Mouse (Mus musculus): Measurements from ENCODE around the gene Mfsd14a. TPM values are rescaled to one million over a fixed set of nuclear protein-coding genes. Genes with fewer than 3 reads are reported as not detected.

Gene Mfsd14a
- polyA plus RNA-seq, 1 experiment from 2014 or later: 87.3 TPM

- H3K4me2 ChIP-seq (replicated peaks): no peak overlapping the region
- no peaks in the 10 kb centered on the region for H3K9me3 ChIP-seq
- ATAC-seq: no peak
- no peaks in the 10 kb centered on the region for H3K4me1 ChIP-seq (replicated peaks)
- no peak overlapping the region for H3K4me3 ChIP-seq (replicated peaks)
- no peak overlapping the region for H3K9ac ChIP-seq
- 89% methylated on average over 1 of the region's 1 CpGs for WGBS
- H3K27me3 ChIP-seq (replicated peaks): no peaks in the 10 kb centered on the region
- no peak overlapping the region for H3K27ac ChIP-seq
- H3K36me3 ChIP-seq: peaks cover 28% of the 10 kb centered on the region
Observed at GRCm38 (mm10) chr3:116646387-116646786, 16.1 kb downstream of the Mfsd14a start.

DNA sequence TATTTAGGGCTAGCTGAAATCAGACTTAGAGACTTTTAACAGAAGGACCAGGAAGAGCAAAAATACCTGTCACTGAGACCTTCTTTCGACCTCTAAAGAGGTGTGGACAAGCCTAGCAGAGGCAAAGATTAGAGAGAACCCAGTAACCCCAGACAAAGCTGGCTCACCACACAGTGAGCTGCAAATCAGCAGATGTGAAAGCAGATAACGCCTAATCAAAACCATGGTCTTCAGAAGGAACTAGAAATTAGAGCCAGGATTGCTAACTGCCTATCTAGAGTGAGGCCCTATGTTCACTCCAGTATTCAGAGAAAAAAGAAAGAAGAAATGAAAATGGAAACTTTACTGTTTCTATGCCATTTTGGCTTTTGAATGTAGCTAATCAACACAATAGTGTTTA, 20.1 kb downstream of the Mfsd14a start:
- peaks cover 42% of the 10 kb centered on the region for H3K36me3 ChIP-seq
- no peaks in the 10 kb centered on the region for H3K9me3 ChIP-seq
- H3K4me1 ChIP-seq (replicated peaks): no peaks in the 10 kb centered on the region
- H3K27ac ChIP-seq: no peak overlapping the region
- ATAC-seq: no peak
- 89% methylated on average over 2 of the region's 2 CpGs for WGBS
- no peak overlapping the region for H3K4me2 ChIP-seq (replicated peaks)
- H3K4me3 ChIP-seq (replicated peaks): no peak overlapping the region
- no peaks in the 10 kb centered on the region for H3K27me3 ChIP-seq (replicated peaks)
- H3K9ac ChIP-seq: no peak overlapping the region

- H3K4me3 ChIP-seq (replicated peaks): no peak overlapping the region
Observed at GRCm38 (mm10) chr3:116641811-116642371, 20.6 kb downstream of the Mfsd14a start.

DNA sequence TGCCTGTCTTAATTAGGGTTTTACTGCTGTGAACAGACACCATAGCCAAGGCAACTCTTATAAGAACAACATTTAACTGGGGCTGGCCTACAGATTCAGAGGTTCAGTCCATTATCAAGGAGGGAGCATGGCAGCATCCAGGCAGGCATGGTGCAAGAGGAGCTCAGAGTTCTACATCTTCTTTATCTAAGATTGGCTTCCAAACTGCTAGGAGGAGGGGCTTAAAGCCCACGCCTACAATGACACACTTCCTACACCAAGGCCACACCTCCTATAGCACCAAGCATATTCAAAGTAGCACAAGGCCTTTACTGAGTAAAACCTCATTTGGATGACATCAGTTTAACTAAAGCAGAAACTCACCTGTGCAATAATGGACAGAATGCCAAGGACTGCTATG, 22.5 kb downstream of the Mfsd14a start:
- WGBS: 82% methylated on average over 1 of the region's 1 CpGs
- Histone ChIP-seq H3K9me3 (no peaks in the 10 kb centered on the region), H3K4me2 (replicated peaks) (no peak overlapping the region), H3K4me1 (replicated peaks) (no peaks in the 10 kb centered on the region), H3K27ac (no peak overlapping the region), H3K27me3 (replicated peaks) (no peaks in the 10 kb centered on the region), H3K36me3 (peaks cover 31% of the 10 kb centered on the region), H3K4me3 (replicated peaks) (no peak overlapping the region), H3K9ac (no peak overlapping the region)
- no peak for ATAC-seq

More at GRCm38 (mm10) chr3:116641811-116642371, 20.6 kb downstream of the Mfsd14a start:
- no peaks in the 10 kb centered on the region for H3K4me1 ChIP-seq (replicated peaks)
- ATAC-seq: no peak
- peaks cover 41% of the 10 kb centered on the region for H3K36me3 ChIP-seq
- H3K9me3 ChIP-seq: no peaks in the 10 kb centered on the region
- H3K9ac ChIP-seq: no peak overlapping the region
- no peak overlapping the region for H3K4me2 ChIP-seq (replicated peaks)
- H3K27ac ChIP-seq: no peak overlapping the region
- 89% methylated on average over 6 of the region's 6 CpGs for WGBS
- H3K27me3 ChIP-seq (replicated peaks): no peaks in the 10 kb centered on the region

DNA sequence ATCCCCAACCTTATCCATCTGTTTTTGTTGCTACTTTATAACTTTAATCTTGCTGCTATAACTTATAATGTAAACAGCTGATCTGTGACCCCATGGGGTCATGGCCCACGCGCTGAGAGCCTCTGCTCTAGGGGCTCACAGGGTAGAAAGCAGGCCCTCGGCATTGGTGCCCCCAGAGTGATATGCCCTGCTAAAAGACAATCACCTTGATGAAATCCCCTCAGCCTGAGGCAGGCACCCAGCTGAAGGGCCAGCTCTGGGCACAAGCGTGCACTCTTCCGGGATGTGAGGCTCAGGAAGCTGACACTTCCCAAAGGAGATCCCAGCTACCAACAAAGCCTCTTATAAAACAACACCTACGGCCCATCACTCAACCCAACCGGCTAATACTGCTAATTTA, 23.9 kb downstream of the Mfsd14a start:
- H3K36me3 ChIP-seq: peaks cover 28% of the 10 kb centered on the region

GRCm38 (mm10) chr3:116637693-116638476, 24.6 kb downstream of the Mfsd14a start:
- Histone ChIP-seq H3K4me3 (replicated peaks) (no peak overlapping the region), H3K9ac (no peak overlapping the region), H3K9me3 (no peaks in the 10 kb centered on the region), H3K36me3 (peaks cover 28% of the 10 kb centered on the region), H3K27me3 (replicated peaks) (no peaks in the 10 kb centered on the region), H3K4me1 (replicated peaks) (no peaks in the 10 kb centered on the region), H3K27ac (no peak overlapping the region), H3K4me2 (replicated peaks) (no peak overlapping the region)
- 75% methylated on average over 9 of the region's 9 CpGs for WGBS
- peak; percentile 78 for ATAC-seq

More for the DNA sequence above, 23.9 kb downstream of the Mfsd14a start:
- Histone ChIP-seq H3K9me3 (no peaks in the 10 kb centered on the region), H3K27me3 (replicated peaks) (no peaks in the 10 kb centered on the region), H3K9ac (no peak overlapping the region), H3K4me1 (replicated peaks) (no peaks in the 10 kb centered on the region), H3K4me3 (replicated peaks) (no peak overlapping the region), H3K27ac (no peak overlapping the region), H3K4me2 (replicated peaks) (no peak overlapping the region)
- ATAC-seq: no peak
- 85% methylated on average over 7 of the region's 7 CpGs for WGBS

DNA sequence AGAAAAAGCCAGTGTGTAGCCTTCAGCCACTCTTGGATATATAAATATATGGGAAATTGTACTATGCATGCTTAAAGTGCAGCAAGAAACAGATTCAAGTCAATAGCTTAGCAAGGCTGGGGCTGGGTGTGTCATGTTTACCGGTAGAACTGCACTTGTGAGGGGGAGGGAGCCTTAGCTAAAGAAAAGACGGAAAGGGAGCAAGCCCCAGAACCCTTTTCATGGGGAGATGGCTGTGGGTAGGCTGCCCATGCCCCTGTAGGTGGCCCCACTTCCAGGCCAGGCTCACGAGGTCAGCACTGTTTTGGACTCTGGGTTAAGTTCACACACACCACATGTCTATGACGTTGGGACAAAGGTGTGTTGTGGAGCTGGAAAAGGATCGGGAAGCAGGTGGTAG, 26.7 kb downstream of the Mfsd14a start:
- H3K9ac ChIP-seq: no peak overlapping the region
- H3K27ac ChIP-seq: no peak overlapping the region
- H3K9me3 ChIP-seq: no peaks in the 10 kb centered on the region
- no peaks in the 10 kb centered on the region for H3K4me1 ChIP-seq (replicated peaks)
- no peaks in the 10 kb centered on the region for H3K27me3 ChIP-seq (replicated peaks)
- H3K4me2 ChIP-seq (replicated peaks): no peak overlapping the region
- H3K4me3 ChIP-seq (replicated peaks): no peak overlapping the region
- peaks cover 18% of the 10 kb centered on the region for H3K36me3 ChIP-seq
- no peak for ATAC-seq
- WGBS: 64% methylated on average over 5 of the region's 5 CpGs

DNA sequence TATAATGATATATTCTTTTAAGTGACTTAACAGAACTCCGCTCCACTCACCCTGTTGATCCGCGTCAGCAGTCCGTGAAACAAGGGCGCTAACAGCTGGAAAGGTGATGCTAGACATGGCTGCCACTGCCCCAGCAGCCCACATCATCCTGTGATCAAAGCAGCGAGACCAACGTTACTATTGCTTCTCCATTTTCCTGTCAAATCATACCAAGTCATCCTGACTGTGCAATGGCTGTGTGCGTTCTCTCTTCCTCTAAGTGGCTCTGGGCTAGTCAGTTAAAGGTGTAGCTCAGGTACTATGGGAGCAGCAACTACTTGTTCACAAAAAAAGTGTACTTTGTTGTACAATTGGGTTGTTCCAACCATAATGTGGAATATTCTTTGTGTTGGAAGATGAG, 27.6 kb downstream of the Mfsd14a start:
- WGBS: 92% methylated on average over 8 of the region's 8 CpGs
- H3K27me3 ChIP-seq (replicated peaks): no peaks in the 10 kb centered on the region
- H3K4me3 ChIP-seq (replicated peaks): no peak overlapping the region
- no peak for ATAC-seq
- no peak overlapping the region for H3K9ac ChIP-seq
- H3K36me3 ChIP-seq: peaks cover 13% of the 10 kb centered on the region
- no peak overlapping the region for H3K27ac ChIP-seq
- H3K4me1 ChIP-seq (replicated peaks): no peaks in the 10 kb centered on the region
- no peak overlapping the region for H3K4me2 ChIP-seq (replicated peaks)
- H3K9me3 ChIP-seq: no peaks in the 10 kb centered on the region

DNA sequence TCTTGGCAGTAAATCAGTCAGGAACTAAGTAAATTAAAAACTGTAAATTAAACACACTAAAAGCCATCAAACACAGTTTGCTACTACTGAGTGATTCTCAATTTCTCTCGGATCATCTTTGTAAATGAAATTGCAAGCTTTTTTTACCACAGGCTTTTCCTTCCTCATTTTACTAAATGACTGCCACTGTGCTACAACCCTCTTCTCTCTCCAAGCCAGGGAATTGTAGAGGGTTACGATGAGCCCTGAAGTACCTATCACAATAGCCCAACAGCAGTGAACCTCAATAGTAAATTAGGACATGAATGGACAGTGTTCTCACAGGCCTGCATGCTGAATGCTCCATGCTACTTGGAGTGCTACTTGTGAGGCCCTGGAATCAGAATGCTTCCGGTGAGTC, 28.4 kb downstream of the Mfsd14a start:
- no peak overlapping the region for H3K27ac ChIP-seq
- ATAC-seq: no peak
- H3K4me3 ChIP-seq (replicated peaks): no peak overlapping the region
- H3K4me2 ChIP-seq (replicated peaks): no peak overlapping the region
- no peaks in the 10 kb centered on the region for H3K9me3 ChIP-seq
- peaks cover 13% of the 10 kb centered on the region for H3K36me3 ChIP-seq
- H3K4me1 ChIP-seq (replicated peaks): no peaks in the 10 kb centered on the region
- H3K27me3 ChIP-seq (replicated peaks): no peaks in the 10 kb centered on the region
- no peak overlapping the region for H3K9ac ChIP-seq
- 92% methylated on average over 3 of the region's 3 CpGs for WGBS

DNA sequence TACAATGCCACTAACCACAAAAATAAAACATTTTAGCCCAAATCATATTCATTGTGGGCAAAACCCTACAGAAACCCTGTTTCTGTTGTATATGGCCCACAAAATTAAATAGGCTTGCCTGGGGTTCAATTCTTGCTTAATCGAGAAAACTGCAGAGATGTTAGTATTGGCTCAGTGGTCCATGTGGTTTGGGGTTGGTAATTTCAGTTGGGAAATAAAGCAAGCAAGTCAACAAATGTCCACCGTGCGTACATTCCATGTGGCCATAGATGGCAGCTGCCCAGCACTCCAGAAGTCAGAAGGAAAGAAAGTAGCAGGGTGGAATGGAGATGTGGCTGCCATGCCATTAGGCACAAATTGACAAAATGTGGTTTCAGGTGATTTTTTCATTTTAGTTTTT, 29.5 kb downstream of the Mfsd14a start:
- no peak overlapping the region for H3K4me2 ChIP-seq (replicated peaks)
- H3K9ac ChIP-seq: no peak overlapping the region
- no peak overlapping the region for H3K27ac ChIP-seq
- no peaks in the 10 kb centered on the region for H3K4me1 ChIP-seq (replicated peaks)
- no peak for ATAC-seq
- no peak overlapping the region for H3K4me3 ChIP-seq (replicated peaks)
- no peaks in the 10 kb centered on the region for H3K9me3 ChIP-seq
- WGBS: 91% methylated on average over 3 of the region's 3 CpGs
- peaks cover 8% of the 10 kb centered on the region; the same call in 1 of the 2 replicates for H3K36me3 ChIP-seq
- no peaks in the 10 kb centered on the region for H3K27me3 ChIP-seq (replicated peaks)

DNA sequence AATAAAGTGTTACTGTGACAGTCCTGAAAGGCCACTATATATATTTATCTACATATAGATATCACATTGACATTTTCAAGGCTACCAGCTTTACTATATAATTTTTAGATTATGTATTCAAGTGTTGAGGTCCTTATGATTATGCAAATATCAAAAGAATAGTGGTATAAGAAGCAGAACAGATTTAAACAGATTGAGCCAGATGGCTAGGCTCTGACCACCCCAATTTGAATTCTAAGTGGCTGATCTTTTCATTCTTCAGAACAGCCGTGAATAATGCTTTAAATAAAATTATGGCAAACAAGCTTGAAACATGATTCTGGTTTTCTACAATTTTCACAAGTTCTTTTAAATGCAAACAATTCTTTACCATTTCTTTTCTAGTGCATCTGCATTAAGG, 31.0 kb downstream of the Mfsd14a start:
- H3K4me2 ChIP-seq (replicated peaks): no peak overlapping the region
- no peaks in the 10 kb centered on the region for H3K27me3 ChIP-seq (replicated peaks)
- no peak overlapping the region for H3K9ac ChIP-seq
- H3K4me3 ChIP-seq (replicated peaks): no peak overlapping the region
- peaks cover 8% of the 10 kb centered on the region; the same call in 1 of the 2 replicates for H3K36me3 ChIP-seq
- H3K4me1 ChIP-seq (replicated peaks): no peaks in the 10 kb centered on the region
- WGBS: 82% methylated on average over 1 of the region's 1 CpGs
- no peaks in the 10 kb centered on the region for H3K9me3 ChIP-seq
- ATAC-seq: no peak
- H3K27ac ChIP-seq: no peak overlapping the region

DNA sequence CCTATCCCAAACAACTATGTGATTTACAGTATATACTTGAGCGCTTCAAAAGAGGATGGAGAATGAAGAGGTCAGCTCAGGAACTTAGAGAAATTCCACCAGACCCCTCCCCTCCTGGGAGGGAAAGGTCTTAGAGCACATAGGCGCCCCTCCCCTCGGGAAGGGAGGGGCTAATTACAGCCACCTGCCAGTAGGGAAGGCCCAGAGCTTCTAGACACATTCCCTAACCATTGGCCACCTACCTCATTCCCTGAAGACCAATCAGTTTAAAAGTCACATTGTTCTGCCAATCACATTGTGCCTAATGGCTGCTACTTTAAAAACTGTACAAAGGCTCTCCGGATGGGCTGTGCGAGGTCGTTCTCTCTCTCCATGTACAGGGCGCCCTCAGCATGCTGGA, 39.8 kb downstream of the Mfsd14a start:
- no peak overlapping the region for H3K27ac ChIP-seq
- H3K36me3 ChIP-seq: peaks cover 10% of the 10 kb centered on the region; the same call in 1 of the 2 replicates
- ATAC-seq: no peak
- H3K9me3 ChIP-seq: no peaks in the 10 kb centered on the region
- no peaks in the 10 kb centered on the region for H3K27me3 ChIP-seq (replicated peaks)
- H3K4me1 ChIP-seq (replicated peaks): no peaks in the 10 kb centered on the region
- no peak overlapping the region for H3K4me2 ChIP-seq (replicated peaks)
- H3K4me3 ChIP-seq (replicated peaks): no peak overlapping the region
- H3K9ac ChIP-seq: no peak overlapping the region
- WGBS: 95% methylated on average over 7 of the region's 7 CpGs

Data from intestine, embryonic 15.5 days (tissue).